Mouse (Mus musculus): ENCODE measurements around the gene Cdhr2. TPM values are rescaled to one million over a fixed set of nuclear protein-coding genes. Genes with fewer than 3 reads are reported as not detected.

The Cdhr2 gene
- total and polyA plus RNA-seq, 3 experiments, result not detected

GRCm38 (mm10) chr13:54760164-54760795 is 59.0 kb downstream of the Cdhr2 start:
- Histone ChIP-seq H3K79me2 (ENCODE audit: control insufficient read depth, insufficient read depth, low read length, poor library complexity) (no peaks in the 10 kb centered on the region), H3K36me3 (ENCODE audit: control insufficient read depth in 1 of 2, insufficient read depth in 2 of 2, low read length in 2 of 2) (no peaks in the 10 kb centered on the region), H3K27ac (ENCODE audit: control insufficient read depth, low read depth, low read length) (no peak overlapping the region), H3K27me3 (ENCODE audit: control insufficient read depth in 1 of 2, insufficient read depth in 2 of 2, low read length in 2 of 2) (no peaks in the 10 kb centered on the region), H3K9me3 (replicated peaks; ENCODE audit: insufficient read depth, low read length) (no peaks in the 10 kb centered on the region), H3K9ac (ENCODE audit: control insufficient read depth, low read depth, low read length, poor library complexity, severe bottlenecking) (no peak overlapping the region), H3K4me3 (ENCODE audit: control insufficient read depth in 1 of 2, insufficient read depth in 1 of 2, low read depth in 2 of 2, low read length in 2 of 2) (no peak overlapping the region), H3K4me1 (ENCODE audit: control insufficient read depth in 1 of 2, insufficient read depth in 2 of 2, low read length in 2 of 2) (no peaks in the 10 kb centered on the region)
- DNase-seq (ENCODE audit: low read depth, low spot score), result no peak
- TF ChIP-seq MEF2A (IDR thresholded peaks at IDR 0.05; ENCODE audit: extremely low read depth, insufficient replicate concordance, low read depth, low read length, poor library complexity, severe bottlenecking) (no peak), BHLHE40 (IDR thresholded peaks at IDR 0.05; ENCODE audit: borderline replicate concordance, low read depth, low read length) (no peak), GABPA (IDR thresholded peaks at IDR 0.05; ENCODE audit: low read depth, low read length) (no peak), TBP (IDR thresholded peaks at IDR 0.05; ENCODE audit: low read depth, low read length) (no peak), TAL1 (IDR thresholded peaks at IDR 0.05; ENCODE audit: low read length) (no peak), CHD2 (IDR thresholded peaks at IDR 0.05; ENCODE audit: low read length) (no peak), TCF12 (IDR thresholded peaks at IDR 0.05; ENCODE audit: low read depth, low read length) (no peak), GATA1 (IDR thresholded peaks at IDR 0.05; ENCODE audit: low read depth, low read length) (no peak), POLR2A (IDR thresholded peaks at IDR 0.05; ENCODE audit: control insufficient read depth in 1 of 2, insufficient read depth in 1 of 2, low read depth in 1 of 2, low read length in 2 of 2, poor library complexity in 1 of 2) (no peak), JUND (IDR thresholded peaks at IDR 0.05; ENCODE audit: low read depth, low read length) (no peak), ZC3H11A (IDR thresholded peaks at IDR 0.05; ENCODE audit: low read depth, low read length) (no peak), CTCF (IDR thresholded peaks at IDR 0.05 in 2 of 3, conservative IDR thresholded peaks at IDR 0.05 in 1 of 3; ENCODE audit: control insufficient read depth in 1 of 3, insufficient read depth in 1 of 3, low read depth in 2 of 3, low read length in 3 of 3, poor library complexity in 1 of 3, severe bottlenecking in 1 of 3) (no peak), KAT2A (conservative IDR thresholded peaks at IDR 0.05; ENCODE audit: low read depth, low read length) (no peak), RAD21 (IDR thresholded peaks at IDR 0.05; ENCODE audit: low read depth, low read length) (no peak), MYC (IDR thresholded peaks at IDR 0.05; ENCODE audit: low read depth, low read length) (no peak), EP300 (IDR thresholded peaks at IDR 0.05; ENCODE audit: low read depth in 1 of 2, low read length in 2 of 2) (no peak), ZMIZ1 (IDR thresholded peaks at IDR 0.05; ENCODE audit: low read depth, low read length) (no peak), POLR2AphosphoS2 (IDR thresholded peaks at IDR 0.05; ENCODE audit: low read length) (no peak), RCOR1 (IDR thresholded peaks at IDR 0.05; ENCODE audit: low read depth, low read length) (no peak), HCFC1 (IDR thresholded peaks at IDR 0.05; ENCODE audit: low read depth, low read length) (no peak)

GRCm38 (mm10) chr13:54760906-54761305 is 59.6 kb downstream of the Cdhr2 start:
- TF ChIP-seq GATA1 (IDR thresholded peaks at IDR 0.05; ENCODE audit: low read depth, low read length), result no peak
- no peak for TF ChIP-seq ZKSCAN1 (IDR thresholded peaks at IDR 0.05; ENCODE audit: low read depth, low read length)
- TF ChIP-seq HCFC1 (IDR thresholded peaks at IDR 0.05; ENCODE audit: low read depth, low read length), result no peak
- no peak for TF ChIP-seq MXI1 (IDR thresholded peaks at IDR 0.05; ENCODE audit: low read depth, low read length)
- no peak for TF ChIP-seq CHD1 (IDR thresholded peaks at IDR 0.05; ENCODE audit: low read depth, low read length)
- no peak for TF ChIP-seq RCOR1 (IDR thresholded peaks at IDR 0.05; ENCODE audit: low read depth, low read length)
- TF ChIP-seq TAL1 (IDR thresholded peaks at IDR 0.05; ENCODE audit: low read length), result no peak
- no peak for TF ChIP-seq POLR2A (IDR thresholded peaks at IDR 0.05; ENCODE audit: control insufficient read depth in 1 of 2, insufficient read depth in 1 of 2, low read depth in 1 of 2, low read length in 2 of 2, poor library complexity in 1 of 2)
- no peak for TF ChIP-seq MAX (IDR thresholded peaks at IDR 0.05; ENCODE audit: low read length)
- H3K36me3 ChIP-seq (ENCODE audit: control insufficient read depth in 1 of 2, insufficient read depth in 2 of 2, low read length in 2 of 2), result no peaks in the 10 kb centered on the region
- DNase-seq (ENCODE audit: low read depth, low spot score), result no peak
- H3K79me2 ChIP-seq (ENCODE audit: control insufficient read depth, insufficient read depth, low read length, poor library complexity), result no peaks in the 10 kb centered on the region
- no peaks in the 10 kb centered on the region for H3K4me1 ChIP-seq (ENCODE audit: control insufficient read depth in 1 of 2, insufficient read depth in 2 of 2, low read length in 2 of 2)
- no peaks in the 10 kb centered on the region for H3K27me3 ChIP-seq (ENCODE audit: control insufficient read depth in 1 of 2, insufficient read depth in 2 of 2, low read length in 2 of 2)
- no peak overlapping the region for H3K27ac ChIP-seq (ENCODE audit: control insufficient read depth, low read depth, low read length)
- no peak overlapping the region for H3K9ac ChIP-seq (ENCODE audit: control insufficient read depth, low read depth, low read length, poor library complexity, severe bottlenecking)
- H3K4me3 ChIP-seq (ENCODE audit: control insufficient read depth in 1 of 2, insufficient read depth in 1 of 2, low read depth in 2 of 2, low read length in 2 of 2), result no peak overlapping the region
- no peaks in the 10 kb centered on the region for H3K9me3 ChIP-seq (replicated peaks; ENCODE audit: insufficient read depth, low read length)

Measured in MEL (cell line).